Mouse (Mus musculus): ENCODE data around the gene Aspdh. TPM values are rescaled to one million over a fixed set of nuclear protein-coding genes. Genes with fewer than 3 reads are reported as not detected.

Gene Aspdh
- polyA plus RNA-seq, 1 experiment from 2014 or later, result 5.6 TPM

GRCm38 (mm10) chr7:44467811-44468411 lies 2.7 kb downstream of the Aspdh start, which contains the start of gene Josd2:
TSS of gene Josd2 (plus strand) at chr7:44467980.
- ATAC-seq (replicated peaks; ENCODE audit: low FRiP score) (peak; percentile 90), DNase-seq (ENCODE audit: low spot score) (peak; percentile 87)
- Histone ChIP-seq H3K4me1 (replicated peaks; ENCODE audit: control insufficient read depth, insufficient read depth, low read length) (peaks cover 40% of the 10 kb centered on the region), H3K9me3 (ENCODE audit: control insufficient read depth, low read length) (no peaks in the 10 kb centered on the region), H3K9ac (ENCODE audit: low read depth, low read length) (peak within 1 kb of the TSS; percentile 87), H3K4me3 (ENCODE audit: low read depth, low read length) (peak within 1 kb of the TSS; percentile 75), H3K27ac (ENCODE audit: low read depth, low read length) (peak within 1 kb of the TSS; percentile 96), H3K27me3 (replicated peaks; ENCODE audit: control insufficient read depth, insufficient read depth, low read length) (peaks cover 17% of the 10 kb centered on the region), H3K4me2 (peak within 1 kb of the TSS; percentile 82), H3K36me3 (ENCODE audit: control insufficient read depth, insufficient read depth, low read length) (peaks cover 4% of the 10 kb centered on the region)
- under 1% methylated on average over 42 of the region's 42 CpGs for WGBS

GRCm38 (mm10) chr7:44468644-44469285 lies 3.6 kb downstream of the Aspdh start:
- Histone ChIP-seq H3K9me3 (ENCODE audit: control insufficient read depth, low read length) (no peaks in the 10 kb centered on the region), H3K9ac (ENCODE audit: low read depth, low read length) (peak overlapping the region; percentile 87), H3K27me3 (replicated peaks; ENCODE audit: control insufficient read depth, insufficient read depth, low read length) (peaks cover 8% of the 10 kb centered on the region), H3K27ac (ENCODE audit: low read depth, low read length) (peak overlapping the region; percentile 96), H3K36me3 (ENCODE audit: control insufficient read depth, insufficient read depth, low read length) (peaks cover 4% of the 10 kb centered on the region), H3K4me2 (peak overlapping the region; percentile 82), H3K4me1 (replicated peaks; ENCODE audit: control insufficient read depth, insufficient read depth, low read length) (peaks cover 46% of the 10 kb centered on the region), H3K4me3 (ENCODE audit: low read depth, low read length) (peak overlapping the region; percentile 75)
- 60% methylated on average over 15 of the region's 15 CpGs for WGBS
- DNase-seq (ENCODE audit: low spot score) (no peak), ATAC-seq (replicated peaks; ENCODE audit: low FRiP score) (no peak; the same call in 1 of the 2 replicates)

GRCm38 (mm10) chr7:44469677-44470675 lies 4.8 kb downstream of the Aspdh start:
- Histone ChIP-seq H3K36me3 (ENCODE audit: control insufficient read depth, insufficient read depth, low read length) (peaks cover 4% of the 10 kb centered on the region), H3K9me3 (ENCODE audit: control insufficient read depth, low read length) (no peaks in the 10 kb centered on the region), H3K4me3 (ENCODE audit: low read depth, low read length) (peak overlapping the region; percentile 75), H3K27me3 (replicated peaks; ENCODE audit: control insufficient read depth, insufficient read depth, low read length) (peaks cover 8% of the 10 kb centered on the region), H3K4me1 (replicated peaks; ENCODE audit: control insufficient read depth, insufficient read depth, low read length) (peaks cover 45% of the 10 kb centered on the region), H3K27ac (ENCODE audit: low read depth, low read length) (peak overlapping the region; percentile 96), H3K4me2 (peak overlapping the region; percentile 82), H3K9ac (ENCODE audit: low read depth, low read length) (peak overlapping the region; percentile 87)
- 73% methylated on average over 16 of the region's 16 CpGs for WGBS
- DNase-seq (ENCODE audit: low spot score) (no peak), ATAC-seq (replicated peaks; ENCODE audit: low FRiP score) (peak; percentile 62)

GRCm38 (mm10) chr7:44470696-44471612 lies 5.8 kb downstream of the Aspdh start:
- H3K9me3 ChIP-seq (ENCODE audit: control insufficient read depth, low read length), result no peaks in the 10 kb centered on the region
- H3K36me3 ChIP-seq (ENCODE audit: control insufficient read depth, insufficient read depth, low read length), result peaks cover 4% of the 10 kb centered on the region
- H3K9ac ChIP-seq (ENCODE audit: low read depth, low read length), result peak overlapping the region; percentile 87
- no peak for DNase-seq (ENCODE audit: low spot score)
- H3K27me3 ChIP-seq (replicated peaks; ENCODE audit: control insufficient read depth, insufficient read depth, low read length), result peaks cover 18% of the 10 kb centered on the region
- H3K4me1 ChIP-seq (replicated peaks; ENCODE audit: control insufficient read depth, insufficient read depth, low read length), result peaks cover 45% of the 10 kb centered on the region
- H3K27ac ChIP-seq (ENCODE audit: low read depth, low read length), result peak overlapping the region; percentile 96
- ATAC-seq (replicated peaks; ENCODE audit: low FRiP score), result no peak
- H3K4me3 ChIP-seq (ENCODE audit: low read depth, low read length), result 0 out of 2 replicates have a peak overlapping the region, but pooled peaks have one; percentile 20
- 78% methylated on average over 16 of the region's 16 CpGs for WGBS
- H3K4me2 ChIP-seq, result peak overlapping the region; percentile 82

- no peak for ATAC-seq (replicated peaks; ENCODE audit: low FRiP score)
- Histone ChIP-seq H3K27me3 (replicated peaks; ENCODE audit: control insufficient read depth, insufficient read depth, low read length) (peaks cover 29% of the 10 kb centered on the region), H3K9ac (ENCODE audit: low read depth, low read length) (no peak overlapping the region), H3K9me3 (ENCODE audit: control insufficient read depth, low read length) (no peaks in the 10 kb centered on the region), H3K4me1 (replicated peaks; ENCODE audit: control insufficient read depth, insufficient read depth, low read length) (peaks cover 44% of the 10 kb centered on the region), H3K4me2 (no peak overlapping the region), H3K4me3 (ENCODE audit: low read depth, low read length) (no peak overlapping the region), H3K27ac (ENCODE audit: low read depth, low read length) (peak overlapping the region; percentile 96), H3K36me3 (ENCODE audit: control insufficient read depth, insufficient read depth, low read length) (peaks cover 4% of the 10 kb centered on the region)
- 48% methylated on average over 6 of the region's 6 CpGs for WGBS
- DNase-seq (ENCODE audit: low spot score), result no peak
These were observed 6.8 kb downstream of the Aspdh start for GRCm38 (mm10) chr7:44471880-44472557.

- Histone ChIP-seq H3K9me3 (ENCODE audit: control insufficient read depth, low read length) (no peaks in the 10 kb centered on the region), H3K4me2 (no peak overlapping the region), H3K9ac (ENCODE audit: low read depth, low read length) (peak overlapping the region; percentile 48), H3K4me1 (replicated peaks; ENCODE audit: control insufficient read depth, insufficient read depth, low read length) (peaks cover 42% of the 10 kb centered on the region), H3K4me3 (ENCODE audit: low read depth, low read length) (no peak overlapping the region), H3K36me3 (ENCODE audit: control insufficient read depth, insufficient read depth, low read length) (peaks cover 4% of the 10 kb centered on the region), H3K27ac (ENCODE audit: low read depth, low read length) (peak overlapping the region; percentile 16; the same call in 1 of the 2 replicates), H3K27me3 (replicated peaks; ENCODE audit: control insufficient read depth, insufficient read depth, low read length) (peaks cover 34% of the 10 kb centered on the region)
- ATAC-seq (replicated peaks; ENCODE audit: low FRiP score) (no peak), DNase-seq (ENCODE audit: low spot score) (no peak)
- WGBS, result 33% methylated on average over 1 of the region's 1 CpGs
These were observed 7.3 kb downstream of the Aspdh start for GRCm38 (mm10) chr7:44472558-44472885.

- 39% methylated on average over 9 of the region's 9 CpGs for WGBS
- Histone ChIP-seq H3K27ac (ENCODE audit: low read depth, low read length) (peak overlapping the region; percentile 16; the same call in 1 of the 2 replicates), H3K27me3 (replicated peaks; ENCODE audit: control insufficient read depth, insufficient read depth, low read length) (peaks cover 40% of the 10 kb centered on the region), H3K9me3 (ENCODE audit: control insufficient read depth, low read length) (no peaks in the 10 kb centered on the region), H3K9ac (ENCODE audit: low read depth, low read length) (peak overlapping the region; percentile 48), H3K4me1 (replicated peaks; ENCODE audit: control insufficient read depth, insufficient read depth, low read length) (peaks cover 42% of the 10 kb centered on the region), H3K36me3 (ENCODE audit: control insufficient read depth, insufficient read depth, low read length) (peaks cover 4% of the 10 kb centered on the region), H3K4me2 (no peak overlapping the region), H3K4me3 (ENCODE audit: low read depth, low read length) (no peak overlapping the region)
- ATAC-seq (replicated peaks; ENCODE audit: low FRiP score) (peak; percentile 3; the same call in 1 of the 2 replicates), DNase-seq (ENCODE audit: low spot score) (no peak)
These were observed 7.9 kb downstream of the Aspdh start for GRCm38 (mm10) chr7:44472961-44473646.

Data from liver, embryonic 11.5 days (tissue).